Mouse (Mus musculus) heart, postnatal 14 days (tissue): ENCODE data around the gene Dnajb13. TPM values are rescaled to one million over a fixed set of nuclear protein-coding genes. Genes with fewer than 3 reads are reported as not detected.

Experiments
- DNase-seq, 2 experiments: peaks; one replicate each; pipeline ENCODE4 v3.0.0; 2021 to 2022
- intact Hi-C: fragments of 180-260 bp; cut with DNase I; formaldehyde crosslinking; loops from one replicate; pipeline ENCODE4 v1.15.1; 2025
- total RNA-seq, 2 experiments: library from RNA; stranded (reverse); gene quantifications; 2 replicates each; pipeline ENCODE4 v1.2.3; 2021

Gene Dnajb13
- total RNA-seq, 2 experiments from 2014 or later, result not detected

- intact Hi-C loops, result loop anchor here (2.0 kb wide), 1 partner anchor 27 kb away; the partner anchor contains the start of gene Ucp2
- DNase-seq, result peak; percentile 87 to 94
Observed at GRCm38 (mm10) chr7:100465656-100466309, 49.0 kb downstream of the Dnajb13 start.

GRCm38 (mm10) chr7:100465248-100465647 lies 49.5 kb downstream of the Dnajb13 start:
- intact Hi-C loops, result loop anchor here (2.0 kb wide), 1 partner anchor 28 kb away; the partner anchor contains the start of gene Ucp2
- peak; percentile 34 to 55 for DNase-seq

GRCm38 (mm10) chr7:100464248-100464647 lies 50.5 kb downstream of the Dnajb13 start:
- no peak for DNase-seq
- intact Hi-C loops, result loop anchor here (2.0 kb wide), 1 partner anchor 29 kb away; the partner anchor contains the start of gene Ucp2

GRCm38 (mm10) chr7:100463757-100464156 lies 51.0 kb downstream of the Dnajb13 start:
- intact Hi-C loops, result loop anchor here (2.0 kb wide), 1 partner anchor 29 kb away; the partner anchor contains the start of gene Ucp2
- no peak for DNase-seq

GRCm38 (mm10) chr7:100463194-100463593 lies 51.6 kb downstream of the Dnajb13 start:
- DNase-seq, result no peak
- intact Hi-C loops, result no loop called here

- DNase-seq, result peak; percentile 66 to 75
- intact Hi-C loops, result loop anchor here (2.0 kb wide), 1 partner anchor 25 kb away; no protein-coding TSS in a partner anchor
Observed at GRCm38 (mm10) chr7:100461621-100462151, 53.1 kb downstream of the Dnajb13 start.

GRCm38 (mm10) chr7:100459862-100460261 lies 54.9 kb downstream of the Dnajb13 start:
- intact Hi-C loops, result loop anchor here (2.0 kb wide), 1 partner anchor 23 kb away; no protein-coding TSS in a partner anchor
- peak in 1 of 2 experiments; percentile 27 for DNase-seq

GRCm38 (mm10) chr7:100458153-100458552 lies 56.6 kb downstream of the Dnajb13 start:
- DNase-seq, result no peak
- intact Hi-C loops, result no loop called here

Other genes with a start within 250 kb of the Dnajb13 start
- 1 to 10 TPM in 1 of 2 experiments, under 1 TPM in 1; 0.80 to 1.1 TPM for gene P4ha3, start 229.4 kb downstream of the Dnajb13 start, total RNA-seq
- 10 to 100 TPM; 10.2 to 12.9 TPM for gene C2cd3, start 142.7 kb downstream of the Dnajb13 start, total RNA-seq
- gene Ppme1, start 142.7 kb downstream of the Dnajb13 start, total RNA-seq, result 10 to 100 TPM; 37.8 to 44.0 TPM
- gene Ucp3, start 42.0 kb downstream of the Dnajb13 start, total RNA-seq, result 10 to 100 TPM; 50.0 to 74.5 TPM
- gene Ucp2, start 21.6 kb downstream of the Dnajb13 start, total RNA-seq, result 100 to 1,000 TPM; 781 to 850 TPM
- gene Coa4, start 22.1 kb upstream of the Dnajb13 start, total RNA-seq, result 10 to 100 TPM; 13.0 to 13.3 TPM
- 10 to 100 TPM; 66.0 to 67.1 TPM for gene Rab6a, start 92.5 kb upstream of the Dnajb13 start, total RNA-seq
- gene Mrpl48, start 93.3 kb upstream of the Dnajb13 start, total RNA-seq, result 10 to 100 TPM; 65.9 to 70.4 TPM
- gene Plekhb1, start 147.5 kb upstream of the Dnajb13 start, total RNA-seq, result 1 to 10 TPM; 1.8 to 2.3 TPM
- gene Fam168a, start 191.7 kb upstream of the Dnajb13 start, total RNA-seq, result 10 to 100 TPM; 46.6 to 50.7 TPM